Mouse (Mus musculus) C2C12 (cell line): ENCODE measurements around the gene Syp. TPM values are rescaled to one million over a fixed set of nuclear protein-coding genes. Genes with fewer than 3 reads are reported as not detected.
A peak's percentile ranks its signal among the peaks of the same experiment; 100 is the strongest.

Experiments
- H3K27me3 ChIP-seq: one replicate; pipeline ENCODE4 v1.6.1; 2011; ENCODE audit not compliant: control insufficient read depth, insufficient read depth, insufficient read length
- H3K36me3 ChIP-seq: one replicate; pipeline ENCODE4 v1.6.1; 2011; ENCODE audit not compliant: control insufficient read depth, insufficient read depth
- H3K4me3 ChIP-seq: one replicate; pipeline ENCODE4 v1.5.1; 2011; ENCODE audit warnings: mild to moderate bottlenecking, control low read depth; ENCODE audit not compliant: poor library complexity, insufficient read depth, severe bottlenecking
- H3K79me2 ChIP-seq: one replicate; pipeline ENCODE4 v1.6.1; 2011; ENCODE audit not compliant: control insufficient read depth, insufficient read depth
- H3K79me3 ChIP-seq: one replicate; pipeline ENCODE4 v1.6.1; 2011; ENCODE audit warnings: low read depth, control low read depth
- H3ac ChIP-seq: one replicate; pipeline ENCODE3; 2011; ENCODE audit warnings: low read depth; ENCODE audit not compliant: control insufficient read depth, insufficient read length
- CEBPB ChIP-seq: IDR thresholded peaks from one replicate; pipeline ENCODE4 v1.6.1; 2011; ENCODE audit warnings: low read depth, mild to moderate bottlenecking, control low read depth, moderate library complexity
- CTCF ChIP-seq: IDR thresholded peaks from one replicate; pipeline ENCODE4 v1.5.1; 2011; ENCODE audit not compliant: control insufficient read depth, insufficient read depth, insufficient read length
- FOSL1 ChIP-seq: IDR thresholded peaks from one replicate; pipeline ENCODE4 v1.8.0; 2011; ENCODE audit warnings: mild to moderate bottlenecking, low read length; ENCODE audit not compliant: poor library complexity, insufficient read depth, severe bottlenecking
- MAX ChIP-seq: IDR thresholded peaks from one replicate; pipeline ENCODE4 v1.6.1; 2011; ENCODE audit warnings: mild to moderate bottlenecking, control low read depth
- MYOD1 ChIP-seq: IDR thresholded peaks from one replicate; pipeline ENCODE4 v1.6.1; 2011; ENCODE audit warnings: low read depth; ENCODE audit not compliant: control insufficient read depth, insufficient read length
- MYOG ChIP-seq: IDR thresholded peaks from one replicate; pipeline ENCODE4 v1.6.1; 2011; ENCODE audit not compliant: control insufficient read depth, insufficient read length; ENCODE audit errors: extremely low read depth
- USF1 ChIP-seq: IDR thresholded peaks from one replicate; pipeline ENCODE4 v1.6.1; 2011; ENCODE audit warnings: low read depth, mild to moderate bottlenecking, control low read depth, moderate library complexity
- long read RNA-seq, 2 experiments: library from polyadenylated mRNA; unstranded; transcript quantifications; one replicate each; pipeline ENCODE4 v2.0.0; 2019 to 2020
- polyA plus RNA-seq: library from polyadenylated mRNA; unstranded; fragments of >200 nt; fragmentation: generic; extraction: Trizol; gene quantifications from one replicate; pipeline ENCODE4 v1.2.1, GENCODE M21; 2012; ENCODE audit warnings: missing spikeins

Gene Syp
- 0.75 TPM for polyA plus RNA-seq
- long read RNA-seq, experiment 1, partial matches to known transcripts, result 0 of 1 reads
- long read RNA-seq, experiment 1, other reads (novel, unspliced or antisense), result 1 of 1 reads
- long read RNA-seq, experiment 2, partial matches to known transcripts, result 1 of 2 reads
- long read RNA-seq, experiment 2, other reads (novel, unspliced or antisense), result 0 of 2 reads

DNA sequence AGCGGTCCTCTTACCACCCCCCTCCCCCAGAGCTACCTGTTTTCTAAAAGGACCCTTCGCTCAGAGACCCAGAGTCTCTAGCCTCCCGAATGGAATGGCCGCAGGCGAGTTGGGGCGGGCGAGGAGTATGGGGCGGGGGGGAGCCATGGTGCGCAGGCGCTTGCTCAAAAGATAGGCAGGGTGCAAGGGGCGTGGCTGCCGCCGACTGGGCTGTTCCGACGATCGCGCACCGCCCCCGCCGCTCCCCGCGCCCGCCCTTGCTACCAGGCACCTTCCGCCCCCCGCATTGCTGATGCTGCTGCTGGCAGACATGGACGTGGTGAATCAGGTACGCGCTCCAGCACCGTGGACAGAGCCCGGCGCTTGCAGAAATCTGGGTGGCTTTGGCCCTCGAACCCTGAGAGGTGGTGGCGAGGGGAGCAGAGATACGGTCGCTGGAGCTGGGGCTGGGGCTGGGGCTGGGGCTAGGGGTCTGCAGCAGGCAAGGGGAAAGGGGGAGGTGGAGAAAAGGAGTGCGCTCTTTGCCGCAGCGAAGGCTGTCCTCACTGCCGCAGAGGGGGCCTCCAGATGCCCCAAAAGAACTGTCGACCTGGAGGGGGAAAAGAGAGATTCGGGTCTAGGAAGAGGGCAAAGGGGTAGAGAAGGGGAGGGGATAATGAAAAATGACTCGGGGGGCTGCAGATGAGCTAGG is at the start of gene Syp:
Syp (plus strand) TSS at position 71 of the 691 bp plus-strand sequence.
- no peak within 1 kb of the TSS for H3ac ChIP-seq
- H3K79me2 ChIP-seq, result no peaks in the 10 kb centered on the region
- H3K4me3 ChIP-seq, result no peak within 1 kb of the TSS
- TF ChIP-seq CEBPB, result no peak
- no peak for TF ChIP-seq MYOD1
- TF ChIP-seq USF1, result no peak
- no peak for TF ChIP-seq MAX
- no peak for TF ChIP-seq CTCF
- no peak for TF ChIP-seq MYOG
- no peak for TF ChIP-seq FOSL1
- peaks cover 11% of the 10 kb centered on the region for H3K27me3 ChIP-seq
- no peaks in the 10 kb centered on the region for H3K79me3 ChIP-seq
- no peaks in the 10 kb centered on the region for H3K36me3 ChIP-seq

DNA sequence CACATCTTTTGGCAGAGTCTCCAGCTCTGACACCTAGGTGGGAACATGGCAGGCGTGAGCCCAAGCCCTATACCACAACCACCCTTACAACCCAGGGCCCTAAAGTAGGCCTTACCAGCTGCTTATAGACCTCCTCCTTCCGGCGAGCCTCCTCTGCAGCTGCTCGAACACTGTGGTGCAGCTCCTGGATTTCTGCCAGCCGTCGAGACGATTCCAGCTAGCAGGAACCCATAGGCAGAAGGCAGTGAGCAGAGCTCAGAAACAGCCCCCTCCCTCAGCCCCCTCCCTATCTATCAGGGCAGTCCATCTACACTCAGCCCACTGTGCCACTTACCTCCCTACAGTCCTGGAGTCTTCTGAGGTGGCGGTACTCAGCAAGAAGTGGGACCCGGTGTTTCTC is 42.9 kb upstream of the Syp start:
- H3K36me3 ChIP-seq, result peaks cover 3% of the 10 kb centered on the region
- no peaks in the 10 kb centered on the region for H3K27me3 ChIP-seq
- no peaks in the 10 kb centered on the region for H3K79me2 ChIP-seq
- no peak overlapping the region for H3K4me3 ChIP-seq
- no peaks in the 10 kb centered on the region for H3K79me3 ChIP-seq
- H3ac ChIP-seq, result no peak overlapping the region
- TF ChIP-seq MYOD1, result no peak
- TF ChIP-seq CTCF, result no peak
- TF ChIP-seq CEBPB, result no peak
- no peak for TF ChIP-seq MAX
- TF ChIP-seq USF1, result no peak

DNA sequence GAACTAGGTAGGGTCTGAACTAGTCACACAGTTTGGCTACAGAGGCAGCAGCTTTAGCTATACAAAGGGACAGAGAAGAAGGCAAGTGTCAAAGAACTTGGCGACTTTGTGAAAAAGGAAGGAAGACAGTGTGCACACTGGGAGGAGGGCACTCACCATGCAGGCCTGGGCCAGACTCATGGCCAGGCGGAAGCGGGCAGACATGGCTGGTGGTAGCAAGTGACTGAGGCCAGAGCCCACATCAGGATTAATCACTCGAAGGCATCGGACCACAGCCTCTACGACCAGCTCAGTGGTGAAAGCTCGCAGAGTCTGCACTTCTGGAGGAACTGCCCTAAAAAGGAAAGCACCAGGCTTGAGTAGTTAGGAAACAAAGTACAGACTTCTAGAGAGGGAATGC is 34.3 kb upstream of the Syp start:
- no peaks in the 10 kb centered on the region for H3K27me3 ChIP-seq
- no peak for TF ChIP-seq MAX
- no peak for TF ChIP-seq CTCF
- TF ChIP-seq MYOG, result no peak
- TF ChIP-seq MYOD1, result no peak
- TF ChIP-seq USF1, result no peak
- TF ChIP-seq FOSL1, result no peak
- no peak for TF ChIP-seq CEBPB

DNA sequence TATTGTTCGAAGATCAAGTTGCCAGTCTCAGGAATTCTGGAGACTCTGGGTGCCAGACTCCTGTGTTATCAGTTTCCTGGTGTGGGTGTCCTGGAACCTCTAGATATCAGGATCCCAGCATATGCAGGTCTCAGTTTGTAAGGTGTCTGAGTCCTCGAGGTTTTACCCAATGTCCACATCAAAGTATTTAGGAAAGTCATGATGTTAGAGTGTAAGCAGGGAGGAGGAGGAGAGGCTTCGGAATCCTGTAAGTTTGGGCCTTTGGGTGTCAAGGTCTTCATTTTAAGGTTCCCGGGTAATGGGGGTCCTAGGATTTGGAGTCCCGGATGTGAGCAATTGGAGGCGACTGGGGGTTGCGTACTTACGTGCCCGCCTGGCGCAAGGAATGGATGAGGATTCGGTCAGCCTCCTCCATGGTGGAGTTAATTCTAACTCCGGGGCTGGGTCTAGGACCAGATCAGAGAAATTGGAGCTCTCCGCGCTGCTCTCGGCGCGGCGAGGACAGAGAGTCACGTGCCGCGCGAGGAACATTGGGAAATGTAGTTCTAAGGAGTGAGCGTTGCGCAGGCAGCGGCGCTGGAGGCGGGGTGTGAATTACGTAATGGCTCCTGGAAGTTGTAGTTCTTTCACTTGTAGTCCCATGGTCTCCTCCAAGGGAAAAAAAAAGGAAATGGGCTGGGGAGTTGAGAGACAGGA is 33.2 kb upstream of the Syp start, which contains the start of gene Ccdc22:
Ccdc22 (minus strand) TSS at position 639 of the 696 bp plus-strand sequence.
- peak within 1 kb of the TSS; percentile 72 for H3ac ChIP-seq
- no peak for TF ChIP-seq FOSL1
- TF ChIP-seq CTCF, result no peak
- TF ChIP-seq MYOG, result no peak
- TF ChIP-seq MAX, result no peak
- peak; percentile 99 for TF ChIP-seq USF1
- TF ChIP-seq CEBPB, result peak; percentile 61
- no peak for TF ChIP-seq MYOD1
- H3K4me3 ChIP-seq, result peak within 1 kb of the TSS; percentile 42

More for the DNA sequence above, 34.3 kb upstream of the Syp start:
- Histone ChIP-seq H3K36me3 (peaks cover 3% of the 10 kb centered on the region), H3ac (peak overlapping the region; percentile 53), H3K4me3 (peak overlapping the region; percentile 42), H3K79me3 (peaks cover 2% of the 10 kb centered on the region), H3K79me2 (peaks cover 15% of the 10 kb centered on the region)

DNA sequence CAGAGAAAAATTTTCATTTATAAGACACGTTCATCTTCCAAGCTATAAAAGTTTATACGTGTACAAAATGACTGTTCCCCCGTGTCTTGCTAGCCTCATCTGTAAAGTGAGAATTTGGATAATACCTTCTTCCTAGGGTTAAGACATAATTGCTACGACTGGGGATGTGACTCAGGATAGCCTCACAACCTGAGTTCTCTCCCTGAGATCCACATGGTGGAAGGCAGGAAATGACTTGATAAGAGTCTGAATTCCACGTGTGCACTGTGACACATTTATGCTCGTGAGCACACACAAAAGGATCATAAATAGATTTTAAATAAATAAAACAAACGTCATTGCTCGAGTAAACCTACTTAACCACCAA is 32.7 kb upstream of the Syp start:
- no peak overlapping the region for H3K4me3 ChIP-seq
- H3K27me3 ChIP-seq, result no peaks in the 10 kb centered on the region
- H3K36me3 ChIP-seq, result peaks cover 3% of the 10 kb centered on the region
- H3K79me3 ChIP-seq, result peaks cover 2% of the 10 kb centered on the region
- H3ac ChIP-seq, result no peak overlapping the region
- TF ChIP-seq MYOG (no peak), MAX (no peak), CEBPB (no peak), USF1 (no peak), CTCF (no peak)
- peaks cover 15% of the 10 kb centered on the region for H3K79me2 ChIP-seq

More for the DNA sequence above, 33.2 kb upstream of the Syp start, which contains the start of gene Ccdc22:
- Histone ChIP-seq H3K36me3 (peaks cover 3% of the 10 kb centered on the region), H3K79me3 (peaks cover 2% of the 10 kb centered on the region), H3K27me3 (no peaks in the 10 kb centered on the region), H3K79me2 (peaks cover 15% of the 10 kb centered on the region)
